Comparison of ENCODE assay signal across 18 mouse cellular contexts in genomic region chr7:138356655-138357449, GRCm38 (mm10). TPM values are rescaled to one million over a fixed set of nuclear protein-coding genes. Genes with fewer than 3 reads are reported as not detected.
DNase-seq lines count a peak whose midpoint lies in the region; ATAC-seq lines count a peak whose summit lies in the region.
"Had no signal": no experiment of that assay in that cellular context is flagged by ENCODE, and none has a peak within 500 bp of the region (broad histone marks: within the 10 kb centered on the region; RNA-seq: fewer than 3 reads in every experiment).

No protein-coding gene starts in this region.

- H3K4me1 ChIP-seq in hindbrain, embryonic 10.5 days (replicated peaks) = peaks cover 21% of the 10 kb centered on the region
- H3K4me1 ChIP-seq in hindbrain, embryonic 14.5 days (replicated peaks; ENCODE audit: control insufficient read depth, insufficient read depth, low read length) = no peaks in the 10 kb centered on the region
- H3K4me1 ChIP-seq in limb, embryonic 12.5 days (replicated peaks) = peaks cover 28% of the 10 kb centered on the region
- peaks cover 7% of the 10 kb centered on the region for H3K4me1 ChIP-seq in forebrain, embryonic 10.5 days
- H3K4me1 ChIP-seq: forebrain, embryonic 13.5 days; liver, embryonic 13.5 days had no signal

- H3K9ac ChIP-seq in hindbrain, embryonic 14.5 days = no peak overlapping the region
- no peak overlapping the region for H3K9ac ChIP-seq in limb, embryonic 12.5 days (replicated peaks)
- H3K9ac ChIP-seq: forebrain, embryonic 13.5 days; liver, embryonic 13.5 days had no signal

- no peaks in the 10 kb centered on the region for H3K9me3 ChIP-seq in hindbrain, embryonic 10.5 days
- no peaks in the 10 kb centered on the region for H3K9me3 ChIP-seq in hindbrain, embryonic 14.5 days (ENCODE audit: control insufficient read depth, low read length)
- no peaks in the 10 kb centered on the region for H3K9me3 ChIP-seq in limb, embryonic 12.5 days
- H3K9me3 ChIP-seq in forebrain, embryonic 10.5 days = no peaks in the 10 kb centered on the region
- H3K9me3 ChIP-seq: forebrain, embryonic 13.5 days; liver, embryonic 13.5 days had no signal

- no peak overlapping the region for H3K27ac ChIP-seq in hindbrain, embryonic 10.5 days
- no peak overlapping the region for H3K27ac ChIP-seq in hindbrain, embryonic 14.5 days
- H3K27ac ChIP-seq in limb, embryonic 12.5 days = peak overlapping the region; percentile 47
- no peak overlapping the region for H3K27ac ChIP-seq in forebrain, embryonic 10.5 days
- H3K27ac ChIP-seq: forebrain, embryonic 13.5 days; liver, embryonic 13.5 days had no signal

- H3K27me3 ChIP-seq in hindbrain, embryonic 10.5 days (ENCODE audit: insufficient read depth, poor library complexity, severe bottlenecking) = no peaks in the 10 kb centered on the region
- H3K27me3 ChIP-seq in hindbrain, embryonic 14.5 days (ENCODE audit: control insufficient read depth, insufficient read depth, low read length) = no peaks in the 10 kb centered on the region
- H3K27me3 ChIP-seq in limb, embryonic 12.5 days = no peaks in the 10 kb centered on the region
- H3K27me3 ChIP-seq in forebrain, embryonic 10.5 days (ENCODE audit: poor library complexity, severe bottlenecking) = no peaks in the 10 kb centered on the region
- H3K27me3 ChIP-seq: forebrain, embryonic 13.5 days; liver, embryonic 13.5 days had no signal

- no peak overlapping the region for H3K4me3 ChIP-seq in hindbrain, embryonic 10.5 days
- no peak overlapping the region for H3K4me3 ChIP-seq in hindbrain, embryonic 14.5 days (replicated peaks; ENCODE audit: low read length)
- H3K4me3 ChIP-seq in limb, embryonic 12.5 days (replicated peaks) = no peak overlapping the region
- no peak overlapping the region for H3K4me3 ChIP-seq in forebrain, embryonic 10.5 days
- H3K4me3 ChIP-seq: forebrain, embryonic 13.5 days; liver, embryonic 13.5 days had no signal

- H3K36me3 ChIP-seq in hindbrain, embryonic 10.5 days = no peaks in the 10 kb centered on the region
- H3K36me3 ChIP-seq in hindbrain, embryonic 14.5 days (replicated peaks; ENCODE audit: control insufficient read depth, insufficient read depth) = no peaks in the 10 kb centered on the region
- H3K36me3 ChIP-seq in limb, embryonic 12.5 days = no peaks in the 10 kb centered on the region
- H3K36me3 ChIP-seq in forebrain, embryonic 10.5 days (replicated peaks) = no peaks in the 10 kb centered on the region
- H3K36me3 ChIP-seq: G1E; liver, embryonic 13.5 days had no signal

- no peak overlapping the region for H3K4me2 ChIP-seq in hindbrain, embryonic 14.5 days (replicated peaks)
- no peak overlapping the region for H3K4me2 ChIP-seq in limb, embryonic 12.5 days
- H3K4me2 ChIP-seq: forebrain, embryonic 13.5 days; heart, embryonic 11.5 days; liver, embryonic 13.5 days had no signal

- peak; percentile 24 for DNase-seq in hindbrain, embryonic 10.5 days (ENCODE audit: low spot score)
- DNase-seq in hindbrain, embryonic 14.5 days (ENCODE audit: low spot score) = no peak
- peak; percentile 62 to 76 for DNase-seq in kidney, postnatal 4 days
- no peak for DNase-seq in kidney, postnatal 14 days
- DNase-seq in embryo, embryonic 11 days = peak; percentile 64
- DNase-seq in cerebellum, adult 8-10 months = no peak
- DNase-seq in forebrain, embryonic 10.5 days (ENCODE audit: extremely low spot score, low spot score) = no peak
- DNase-seq: cerebellum, postnatal 36 days; heart, postnatal 14 days; layer of hippocampus, postnatal 36 days; liver, embryonic 13.5 days; retina, postnatal 1 day; thymus, postnatal 4 days had no signal

- WGBS in hindbrain, embryonic 10.5 days = 50% methylated on average over 2 of the region's 2 CpGs
- 49% methylated on average over 2 of the region's 2 CpGs for WGBS in hindbrain, embryonic 14.5 days
- 7% methylated on average over 2 of the region's 2 CpGs for WGBS in limb, embryonic 12.5 days
- 60% methylated on average over 2 of the region's 2 CpGs for WGBS in forebrain, embryonic 10.5 days

- ATAC-seq in hindbrain, embryonic 14.5 days (ENCODE audit: low FRiP score) = no peak
- ATAC-seq in limb, embryonic 12.5 days (ENCODE audit: insufficient number of reproducible peaks, insufficient read depth, low FRiP score, low TSS enrichment, low read depth) = peak; percentile 76
- ATAC-seq: CD4-positive, CD25-positive, alpha-beta regulatory T cell, adult 4 months; forebrain, embryonic 13.5 days had no signal

RNA-seq across cellular contexts. Expression of gene Tcerg1l, which starts 40.7 kb away (rescaled TPM):
- polyA plus RNA-seq in hindbrain, embryonic 10.5 days (2016; fragmentation: Nextera tagmentation; extraction: Ambion mirVana) = 2.7 and 4.1 TPM in 2 replicates
- polyA plus RNA-seq in hindbrain, embryonic 14.5 days (2014; fragmentation: Nextera tagmentation; extraction: Ambion mirVana) = 39.7 and 41.0 TPM in 2 replicates
- polyA plus RNA-seq in limb, embryonic 12.5 days (2016; fragmentation: Nextera tagmentation; extraction: Ambion mirVana) = 1.8 and 3.0 TPM in 2 replicates
- 1.0 and 1.2 TPM in 2 replicates for polyA plus RNA-seq in forebrain, embryonic 10.5 days (2016; fragmentation: Nextera tagmentation; extraction: Ambion mirVana)
- polyA plus RNA-seq: CD4-positive, CD25-positive, alpha-beta regulatory T cell, adult 4 months; G1E had no signal

Comparison
In these comparisons a context has a peak if more than half of its experiments do, and no peak if none do; other contexts are left out.
1. DNase-seq: peak in hindbrain, embryonic 10.5 days (single experiment), kidney, postnatal 4 days (2 of 2) and embryo, embryonic 11 days (single experiment); none in hindbrain, embryonic 14.5 days (single experiment), kidney, postnatal 14 days (single experiment), cerebellum, adult 8-10 months (single experiment) and forebrain, embryonic 10.5 days (single experiment).